Mouse (Mus musculus): ENCODE measurements at regions not wholly inside any gene's neighbourhood (a gene's known extent, or its start where the extent isn't known, plus 50 kb on each side); places are given as distances from the start of the nearest gene placed in this dataset.
"Not testable (repeated sequence)": the region's sequence is repeated elsewhere in the genome, so short reads cannot be mapped to it uniquely, and the experiment has no call there.

- TF ChIP-seq CEBPB (IDR thresholded peaks at IDR 0.05; ENCODE audit: insufficient read depth, poor library complexity, severe bottlenecking) (no peak), E2F4 (IDR thresholded peaks at IDR 0.05; ENCODE audit: insufficient read depth) (no peak)
- no peak overlapping the region for H3ac ChIP-seq (ENCODE audit: control insufficient read depth, insufficient read length)
- no peak overlapping the region for H3K4me2 ChIP-seq (ENCODE audit: low read depth)
- no peaks in the 10 kb centered on the region for H3K27me3 ChIP-seq (ENCODE audit: control insufficient read depth, insufficient read depth, insufficient read length)
- H3K4me3 ChIP-seq = no peak overlapping the region
- no peaks in the 10 kb centered on the region for H3K36me3 ChIP-seq (ENCODE audit: control insufficient read depth, insufficient read depth)
- H3K79me2 ChIP-seq (ENCODE audit: control insufficient read depth, insufficient read depth) = no peaks in the 10 kb centered on the region
Observed at GRCm38 (mm10) chr6:14456394-14456793, 298.7 kb downstream of the Ppp1r3a start.

- H3K36me3 ChIP-seq (ENCODE audit: control insufficient read depth, insufficient read depth); H3K4me2 ChIP-seq (ENCODE audit: low read depth); H3K27me3 ChIP-seq (ENCODE audit: control insufficient read depth, insufficient read depth, insufficient read length); H3K4me3 ChIP-seq; H3K79me2 ChIP-seq (ENCODE audit: control insufficient read depth, insufficient read depth); H3ac ChIP-seq (ENCODE audit: control insufficient read depth, insufficient read length): not testable (repeated sequence)
Observed at GRCm38 (mm10) chr6:14453321-14453720, 301.8 kb downstream of the Ppp1r3a start.

DNA sequence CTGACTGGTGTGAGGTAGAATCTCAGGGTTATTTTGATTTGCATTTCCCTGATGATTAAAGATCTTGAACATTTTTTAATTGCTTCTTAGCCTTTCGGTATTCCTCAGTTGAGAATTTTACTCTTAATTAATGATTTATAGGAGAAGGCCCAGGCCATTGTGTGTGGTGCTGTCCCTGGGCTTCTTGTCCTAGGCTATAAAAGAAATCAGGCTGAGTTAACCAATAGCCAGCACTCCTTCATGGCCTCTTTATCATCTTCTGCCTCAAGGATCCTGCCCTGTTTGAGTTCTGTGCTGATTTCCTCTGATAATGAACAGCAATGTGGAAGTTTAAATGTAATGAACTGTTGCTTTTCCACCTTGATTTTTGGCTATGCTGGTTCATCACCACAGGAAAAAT, 323.3 kb downstream of the Ppp1r3a start:
- H3K36me3 ChIP-seq (ENCODE audit: control insufficient read depth, insufficient read depth) = no peaks in the 10 kb centered on the region
- H3K27me3 ChIP-seq (ENCODE audit: control insufficient read depth, insufficient read depth, insufficient read length) = no peaks in the 10 kb centered on the region
- H3ac ChIP-seq (ENCODE audit: control insufficient read depth, insufficient read length) = no peak overlapping the region
- H3K79me2 ChIP-seq (ENCODE audit: control insufficient read depth, insufficient read depth) = no peaks in the 10 kb centered on the region
- no peak overlapping the region for H3K4me3 ChIP-seq
- TF ChIP-seq POLR2AphosphoS2 (IDR thresholded peaks at IDR 0.05; ENCODE audit: insufficient read length, low read depth) (no peak), MYOG (IDR thresholded peaks at IDR 0.05; ENCODE audit: control insufficient read depth in 1 of 3, insufficient read depth in 1 of 3, insufficient read length in 2 of 3, low read depth in 2 of 3) (no peak), TCF3 (IDR thresholded peaks at IDR 0.05; ENCODE audit: insufficient read length, low read depth) (no peak), E2F4 (IDR thresholded peaks at IDR 0.05; ENCODE audit: insufficient read depth) (no peak), SRF (IDR thresholded peaks at IDR 0.05; ENCODE audit: control insufficient read depth, insufficient read length, low read depth) (no peak), POLR2A (IDR thresholded peaks at IDR 0.05; ENCODE audit: insufficient read length, low read depth) (no peak), REST (IDR thresholded peaks at IDR 0.05; ENCODE audit: insufficient read depth, insufficient read length) (no peak), TCF12 (IDR thresholded peaks at IDR 0.05; ENCODE audit: insufficient read depth, poor library complexity, severe bottlenecking) (no peak)
- no peak overlapping the region for H3K4me2 ChIP-seq (ENCODE audit: low read depth)

DNA sequence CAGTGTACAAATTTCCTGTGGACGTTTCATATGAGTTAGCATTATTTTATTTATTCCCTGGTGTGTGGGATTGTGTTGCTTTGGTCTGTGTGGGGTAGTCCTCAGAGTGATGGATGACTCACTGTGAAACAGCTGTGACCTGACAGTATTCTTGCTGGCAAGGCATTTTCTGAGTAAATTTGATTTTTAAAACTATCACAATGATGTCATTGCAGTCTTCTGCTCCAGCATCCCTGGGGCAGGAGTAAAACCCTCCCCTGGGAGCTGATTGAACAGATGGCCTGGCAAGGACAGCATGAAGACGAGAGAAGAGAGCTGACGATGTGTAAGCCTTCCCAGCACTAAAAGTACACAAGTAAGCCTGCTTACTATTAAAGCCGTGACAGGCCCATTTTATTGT, 345.3 kb downstream of the Ppp1r3a start:
- TF ChIP-seq SRF (IDR thresholded peaks at IDR 0.05; ENCODE audit: control insufficient read depth, insufficient read length, low read depth) (no peak), TCF3 (IDR thresholded peaks at IDR 0.05; ENCODE audit: insufficient read length, low read depth) (no peak), E2F4 (IDR thresholded peaks at IDR 0.05; ENCODE audit: insufficient read depth) (no peak), USF1 (IDR thresholded peaks at IDR 0.05; ENCODE audit: low read depth) (no peak), POLR2AphosphoS2 (IDR thresholded peaks at IDR 0.05; ENCODE audit: insufficient read length, low read depth) (no peak), MAX (IDR thresholded peaks at IDR 0.05; ENCODE audit: low read depth) (no peak), POLR2A (IDR thresholded peaks at IDR 0.05; ENCODE audit: insufficient read length, low read depth) (no peak), MYOD1 (IDR thresholded peaks at IDR 0.05; ENCODE audit: control insufficient read depth in 1 of 3, insufficient read length in 2 of 3, low read depth in 2 of 3) (no peak), CEBPB (IDR thresholded peaks at IDR 0.05; ENCODE audit: insufficient read depth, poor library complexity, severe bottlenecking) (no peak), MYOG (IDR thresholded peaks at IDR 0.05; ENCODE audit: control insufficient read depth in 1 of 3, insufficient read depth in 1 of 3, insufficient read length in 2 of 3, low read depth in 2 of 3) (no peak), TCF12 (IDR thresholded peaks at IDR 0.05; ENCODE audit: insufficient read depth, poor library complexity, severe bottlenecking) (no peak), REST (IDR thresholded peaks at IDR 0.05; ENCODE audit: insufficient read depth, insufficient read length) (no peak)
- Histone ChIP-seq H3K4me3 (no peak overlapping the region), H3ac (ENCODE audit: control insufficient read depth, insufficient read length) (no peak overlapping the region), H3K36me3 (ENCODE audit: control insufficient read depth, insufficient read depth) (no peaks in the 10 kb centered on the region), H3K27me3 (ENCODE audit: control insufficient read depth, insufficient read depth, insufficient read length) (no peaks in the 10 kb centered on the region), H3K79me2 (ENCODE audit: control insufficient read depth, insufficient read depth) (no peaks in the 10 kb centered on the region), H3K4me2 (ENCODE audit: low read depth) (no peak overlapping the region)

GRCm38 (mm10) chr6:14407754-14408153, 347.3 kb downstream of the Ppp1r3a start:
- TF ChIP-seq MYOD1 (IDR thresholded peaks at IDR 0.05; ENCODE audit: control insufficient read depth in 1 of 3, insufficient read length in 2 of 3, low read depth in 2 of 3) (no peak), REST (IDR thresholded peaks at IDR 0.05; ENCODE audit: insufficient read depth, insufficient read length) (no peak), CEBPB (IDR thresholded peaks at IDR 0.05; ENCODE audit: insufficient read depth, poor library complexity, severe bottlenecking) (no peak), POLR2AphosphoS2 (IDR thresholded peaks at IDR 0.05; ENCODE audit: insufficient read length, low read depth) (no peak)

GRCm38 (mm10) chr6:14358280-14358679, 396.8 kb downstream of the Ppp1r3a start:
- Histone ChIP-seq H3K79me2 (ENCODE audit: control insufficient read depth, insufficient read depth) (no peaks in the 10 kb centered on the region), H3K4me3 (no peak overlapping the region), H3ac (ENCODE audit: control insufficient read depth, insufficient read length) (no peak overlapping the region), H3K36me3 (ENCODE audit: control insufficient read depth, insufficient read depth) (no peaks in the 10 kb centered on the region), H3K27me3 (ENCODE audit: control insufficient read depth, insufficient read depth, insufficient read length) (no peaks in the 10 kb centered on the region), H3K4me2 (ENCODE audit: low read depth) (no peak overlapping the region)
- TF ChIP-seq MYOD1 (IDR thresholded peaks at IDR 0.05; ENCODE audit: control insufficient read depth in 1 of 3, insufficient read length in 2 of 3, low read depth in 2 of 3) = no peak
- no peak for TF ChIP-seq MAX (IDR thresholded peaks at IDR 0.05; ENCODE audit: low read depth)
- TF ChIP-seq MYOG (IDR thresholded peaks at IDR 0.05; ENCODE audit: control insufficient read depth in 1 of 3, insufficient read depth in 1 of 3, insufficient read length in 2 of 3, low read depth in 2 of 3) = no peak
- no peak for TF ChIP-seq POLR2A (IDR thresholded peaks at IDR 0.05; ENCODE audit: insufficient read length, low read depth)
- no peak for TF ChIP-seq TCF3 (IDR thresholded peaks at IDR 0.05; ENCODE audit: insufficient read length, low read depth)
- TF ChIP-seq TCF12 (IDR thresholded peaks at IDR 0.05; ENCODE audit: insufficient read depth, poor library complexity, severe bottlenecking) = no peak
- TF ChIP-seq POLR2AphosphoS2 (IDR thresholded peaks at IDR 0.05; ENCODE audit: insufficient read length, low read depth) = no peak
- no peak for TF ChIP-seq REST (IDR thresholded peaks at IDR 0.05; ENCODE audit: insufficient read depth, insufficient read length)
- TF ChIP-seq USF1 (IDR thresholded peaks at IDR 0.05; ENCODE audit: low read depth) = no peak
- TF ChIP-seq CEBPB (IDR thresholded peaks at IDR 0.05; ENCODE audit: insufficient read depth, poor library complexity, severe bottlenecking) = no peak
- no peak for TF ChIP-seq E2F4 (IDR thresholded peaks at IDR 0.05; ENCODE audit: insufficient read depth)
- TF ChIP-seq SRF (IDR thresholded peaks at IDR 0.05; ENCODE audit: control insufficient read depth, insufficient read length, low read depth) = no peak

More at GRCm38 (mm10) chr6:14407754-14408153, 347.3 kb downstream of the Ppp1r3a start:
- Histone ChIP-seq H3K79me2 (ENCODE audit: control insufficient read depth, insufficient read depth) (no peaks in the 10 kb centered on the region), H3K27me3 (ENCODE audit: control insufficient read depth, insufficient read depth, insufficient read length) (no peaks in the 10 kb centered on the region), H3K4me2 (ENCODE audit: low read depth) (no peak overlapping the region), H3K4me3 (no peak overlapping the region), H3ac (ENCODE audit: control insufficient read depth, insufficient read length) (no peak overlapping the region), H3K36me3 (ENCODE audit: control insufficient read depth, insufficient read depth) (no peaks in the 10 kb centered on the region)
